9 mouse cellular contexts compared by ENCODE assay signal in the genomic region with DNA sequence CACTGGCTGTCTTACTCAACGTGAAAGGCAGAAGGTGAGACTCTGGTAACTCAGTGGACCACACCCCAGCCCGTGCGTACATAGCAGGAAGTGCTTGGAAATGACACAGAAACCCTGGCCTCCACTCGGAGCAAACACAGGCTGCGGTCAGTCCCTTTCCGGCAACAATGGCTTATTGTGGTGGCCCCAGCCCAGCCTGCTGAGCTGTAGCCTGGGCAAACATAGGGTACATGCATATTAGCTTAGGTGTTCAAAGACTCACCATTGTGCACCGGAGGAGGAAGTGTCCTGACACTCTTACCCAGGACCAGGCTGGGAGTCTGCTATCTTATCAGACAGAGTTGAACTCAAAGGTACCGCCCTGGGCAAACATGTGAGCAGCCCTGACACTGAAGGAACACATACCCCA. TPM values are rescaled to one million over a fixed set of nuclear protein-coding genes. Genes with fewer than 3 reads are reported as not detected.
A peak's percentile ranks its signal among the peaks of the same experiment; 100 is the strongest.
DNase-seq lines count a peak whose midpoint lies in the region; ATAC-seq lines count a peak whose summit lies in the region.
"Had no signal": no experiment of that assay in that cellular context is flagged by ENCODE, and none has a peak within 500 bp of the region (broad histone marks: within the 10 kb centered on the region; RNA-seq: fewer than 3 reads in every experiment).

No protein-coding gene starts in this region.

- no peaks in the 10 kb centered on the region for H3K9me3 ChIP-seq in midbrain, embryonic 13.5 days
- H3K9me3 ChIP-seq in forebrain, embryonic 15.5 days = no peaks in the 10 kb centered on the region

- H3K9ac ChIP-seq in midbrain, embryonic 13.5 days (replicated peaks) = no peak overlapping the region
- H3K9ac ChIP-seq in forebrain, embryonic 15.5 days (replicated peaks) = no peak overlapping the region

- 76% methylated on average over 8 of the region's 8 CpGs for WGBS in midbrain, embryonic 13.5 days
- WGBS in forebrain, embryonic 15.5 days = 74% methylated on average over 8 of the region's 8 CpGs

- DNase-seq in adrenal gland, postnatal 14 days = peak; percentile 28
- DNase-seq in adrenal gland, postnatal 25 days = no peak
- peak; percentile 41 for DNase-seq in urinary bladder, adult 2 months (ENCODE audit: low spot score)
- DNase-seq in urinary bladder, postnatal 25 days (ENCODE audit: low spot score) = no peak
- DNase-seq in lung, postnatal 10 days = peak; percentile 56
- peak; percentile 74 for DNase-seq in yolk sac, embryonic 10.5 days (ENCODE audit: low spot score)

- H3K36me3 ChIP-seq in midbrain, embryonic 13.5 days = no peaks in the 10 kb centered on the region
- no peaks in the 10 kb centered on the region for H3K36me3 ChIP-seq in forebrain, embryonic 15.5 days

- H3K27me3 ChIP-seq in midbrain, embryonic 13.5 days = peaks cover 16% of the 10 kb centered on the region
- H3K27me3 ChIP-seq in forebrain, embryonic 15.5 days = no peaks in the 10 kb centered on the region

- no peak overlapping the region for H3K4me3 ChIP-seq in midbrain, embryonic 13.5 days (replicated peaks)
- no peak overlapping the region for H3K4me3 ChIP-seq in forebrain, embryonic 15.5 days

- no peak overlapping the region for H3K27ac ChIP-seq in midbrain, embryonic 13.5 days
- no peak overlapping the region for H3K27ac ChIP-seq in forebrain, embryonic 15.5 days (replicated peaks)
- H3K27ac ChIP-seq: kidney, postnatal 0 days had no signal

- peaks cover 18% of the 10 kb centered on the region for H3K4me1 ChIP-seq in midbrain, embryonic 13.5 days (replicated peaks)
- peaks cover 15% of the 10 kb centered on the region for H3K4me1 ChIP-seq in forebrain, embryonic 15.5 days

- ATAC-seq in midbrain, embryonic 13.5 days = no peak
- ATAC-seq in forebrain, embryonic 15.5 days (replicated peaks) = no peak

- H3K4me2 ChIP-seq in midbrain, embryonic 13.5 days (replicated peaks) = no peak overlapping the region
- no peak overlapping the region for H3K4me2 ChIP-seq in forebrain, embryonic 15.5 days (replicated peaks)

RNA-seq across cellular contexts. Expression of a gene that starts 3.6 kb away (rescaled TPM):
- total RNA-seq in adrenal gland, postnatal 14 days (2021) = 17.8 and 18.4 TPM in 2 replicates
- total RNA-seq in adrenal gland, postnatal 25 days (2021) = 16.1 and 19.6 TPM in 2 replicates
- 25.4 and 28.3 TPM in 2 replicates for polyA plus RNA-seq in urinary bladder, adult 2 months (2012; rRNA removed)
- polyA plus RNA-seq in midbrain, embryonic 13.5 days (2015; fragmentation: Nextera tagmentation; extraction: Ambion mirVana) = 18.2 and 21.6 TPM in 2 replicates
- polyA plus RNA-seq in forebrain, embryonic 15.5 days (2015; fragmentation: Nextera tagmentation; extraction: Ambion mirVana) = 18.4 and 21.6 TPM in 2 replicates

RNA-seq across cellular contexts. Expression of a gene that starts 12.8 kb away (rescaled TPM):
- total RNA-seq in adrenal gland, postnatal 14 days (2021) = not detected in 2 replicates
- not detected in 2 replicates for total RNA-seq in adrenal gland, postnatal 25 days (2021)
- polyA plus RNA-seq in urinary bladder, adult 2 months (2012; rRNA removed) = 4.6 and 5.9 TPM in 2 replicates
- polyA plus RNA-seq in midbrain, embryonic 13.5 days (2015; fragmentation: Nextera tagmentation; extraction: Ambion mirVana) = not detected in 2 replicates
- polyA plus RNA-seq in forebrain, embryonic 15.5 days (2015; fragmentation: Nextera tagmentation; extraction: Ambion mirVana) = not detected in 2 replicates

RNA-seq across cellular contexts. Expression of a gene that starts 19.7 kb away (rescaled TPM):
- total RNA-seq in adrenal gland, postnatal 14 days (2021) = 787 and 921 TPM in 2 replicates
- 728 and 789 TPM in 2 replicates for total RNA-seq in adrenal gland, postnatal 25 days (2021)
- 3,847 and 3,981 TPM in 2 replicates for polyA plus RNA-seq in urinary bladder, adult 2 months (2012; rRNA removed)
- polyA plus RNA-seq in midbrain, embryonic 13.5 days (2015; fragmentation: Nextera tagmentation; extraction: Ambion mirVana) = 418 and 448 TPM in 2 replicates
- 407 and 432 TPM in 2 replicates for polyA plus RNA-seq in forebrain, embryonic 15.5 days (2015; fragmentation: Nextera tagmentation; extraction: Ambion mirVana)

RNA-seq across cellular contexts. Expression of a gene that starts 51.2 kb away (rescaled TPM):
- total RNA-seq in adrenal gland, postnatal 14 days (2021) = 48.7 and 55.1 TPM in 2 replicates
- 29.3 and 38.0 TPM in 2 replicates for total RNA-seq in adrenal gland, postnatal 25 days (2021)
- 144 and 160 TPM in 2 replicates for polyA plus RNA-seq in urinary bladder, adult 2 months (2012; rRNA removed)
- 1.4 and 1.7 TPM in 2 replicates for polyA plus RNA-seq in midbrain, embryonic 13.5 days (2015; fragmentation: Nextera tagmentation; extraction: Ambion mirVana)
- 3.0 and 3.1 TPM in 2 replicates for polyA plus RNA-seq in forebrain, embryonic 15.5 days (2015; fragmentation: Nextera tagmentation; extraction: Ambion mirVana)

RNA-seq across cellular contexts. Expression of a gene that starts 57.6 kb away (rescaled TPM):
- total RNA-seq in adrenal gland, postnatal 14 days (2021) = 0.15 and 0.26 TPM in 2 replicates
- total RNA-seq in adrenal gland, postnatal 25 days (2021) = 0.29 TPM in 1 of 2 replicates, not detected in the other
- polyA plus RNA-seq in urinary bladder, adult 2 months (2012; rRNA removed) = 23.2 and 32.9 TPM in 2 replicates
- not detected in 2 replicates for polyA plus RNA-seq in midbrain, embryonic 13.5 days (2015; fragmentation: Nextera tagmentation; extraction: Ambion mirVana)
- not detected in 2 replicates for polyA plus RNA-seq in forebrain, embryonic 15.5 days (2015; fragmentation: Nextera tagmentation; extraction: Ambion mirVana)

Comparison
In these comparisons a context has a peak if more than half of its experiments do, and no peak if none do; other contexts are left out.
1. DNase-seq: peak in adrenal gland, postnatal 14 days (single experiment), urinary bladder, adult 2 months (single experiment), lung, postnatal 10 days (single experiment) and yolk sac, embryonic 10.5 days (single experiment); none in adrenal gland, postnatal 25 days (single experiment) and urinary bladder, postnatal 25 days (single experiment).